Comparison of ENCODE assay signal across 18 mouse cellular contexts in the genomic region with DNA sequence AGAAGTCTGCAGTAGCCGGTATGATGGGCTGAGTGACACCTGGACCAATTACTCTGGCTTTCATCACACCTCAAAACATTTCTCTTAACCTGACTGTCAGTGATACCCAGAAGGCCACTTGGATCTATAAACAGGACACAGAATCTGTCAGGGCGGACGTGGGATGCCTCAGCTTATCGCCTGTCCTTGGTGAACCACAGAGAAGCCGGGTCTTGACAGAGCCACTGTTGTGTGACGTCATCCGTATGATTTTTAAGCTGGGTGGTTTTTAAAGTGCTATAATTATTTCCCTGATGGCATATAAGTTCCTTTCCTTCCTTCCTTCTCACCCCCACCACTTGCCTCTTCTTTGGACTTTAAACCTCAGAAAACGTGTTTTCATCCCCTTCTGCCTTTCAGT.
"Had no signal": no experiment of that assay in that cellular context is flagged by ENCODE, and none has a peak within 500 bp of the region (broad histone marks: within the 10 kb centered on the region; RNA-seq: fewer than 3 reads in every experiment).

No protein-coding gene starts in this region.

- ATAC-seq: liver, postnatal 0 days; lung, postnatal 0 days; midbrain, embryonic 15.5 days had no signal

- H3K4me2 ChIP-seq: limb, embryonic 12.5 days; limb, embryonic 15.5 days; liver, embryonic 11.5 days; lung, embryonic 14.5 days; midbrain, embryonic 12.5 days; midbrain, embryonic 15.5 days; neural tube, embryonic 12.5 days; neural tube, embryonic 15.5 days had no signal

- H3K4me3 ChIP-seq: limb, embryonic 12.5 days; limb, embryonic 15.5 days; midbrain, embryonic 12.5 days; midbrain, embryonic 15.5 days; neural tube, embryonic 12.5 days; neural tube, embryonic 15.5 days had no signal

- H3K9me3 ChIP-seq: limb, embryonic 12.5 days; limb, embryonic 15.5 days; midbrain, embryonic 12.5 days; midbrain, embryonic 15.5 days; neural tube, embryonic 12.5 days; neural tube, embryonic 15.5 days had no signal

- H3K4me1 ChIP-seq: limb, embryonic 15.5 days had no signal

- H3K9ac ChIP-seq: limb, embryonic 12.5 days; limb, embryonic 15.5 days; liver, embryonic 14.5 days; liver, postnatal 0 days; lung, embryonic 14.5 days; midbrain, embryonic 12.5 days; midbrain, embryonic 15.5 days; neural tube, embryonic 12.5 days; neural tube, embryonic 15.5 days had no signal

- DNase-seq: kidney, adult 11 months; kidney, adult 9 months; left cerebral cortex, postnatal 4 days; liver, postnatal 0 days; lung, embryonic 14.5 days; retina, postnatal 1 day; thymus, adult 18-20 months; thymus, postnatal 36 days had no signal

- H3K27ac ChIP-seq: limb, embryonic 12.5 days; limb, embryonic 15.5 days; liver, embryonic 14.5 days; macrophage; midbrain, embryonic 12.5 days; midbrain, embryonic 15.5 days; neural tube, embryonic 12.5 days; neural tube, embryonic 15.5 days had no signal

- H3K27me3 ChIP-seq: limb, embryonic 12.5 days; limb, embryonic 15.5 days; midbrain, embryonic 12.5 days; midbrain, embryonic 15.5 days; neural tube, embryonic 12.5 days; neural tube, embryonic 15.5 days had no signal
